In the genomic region with DNA sequence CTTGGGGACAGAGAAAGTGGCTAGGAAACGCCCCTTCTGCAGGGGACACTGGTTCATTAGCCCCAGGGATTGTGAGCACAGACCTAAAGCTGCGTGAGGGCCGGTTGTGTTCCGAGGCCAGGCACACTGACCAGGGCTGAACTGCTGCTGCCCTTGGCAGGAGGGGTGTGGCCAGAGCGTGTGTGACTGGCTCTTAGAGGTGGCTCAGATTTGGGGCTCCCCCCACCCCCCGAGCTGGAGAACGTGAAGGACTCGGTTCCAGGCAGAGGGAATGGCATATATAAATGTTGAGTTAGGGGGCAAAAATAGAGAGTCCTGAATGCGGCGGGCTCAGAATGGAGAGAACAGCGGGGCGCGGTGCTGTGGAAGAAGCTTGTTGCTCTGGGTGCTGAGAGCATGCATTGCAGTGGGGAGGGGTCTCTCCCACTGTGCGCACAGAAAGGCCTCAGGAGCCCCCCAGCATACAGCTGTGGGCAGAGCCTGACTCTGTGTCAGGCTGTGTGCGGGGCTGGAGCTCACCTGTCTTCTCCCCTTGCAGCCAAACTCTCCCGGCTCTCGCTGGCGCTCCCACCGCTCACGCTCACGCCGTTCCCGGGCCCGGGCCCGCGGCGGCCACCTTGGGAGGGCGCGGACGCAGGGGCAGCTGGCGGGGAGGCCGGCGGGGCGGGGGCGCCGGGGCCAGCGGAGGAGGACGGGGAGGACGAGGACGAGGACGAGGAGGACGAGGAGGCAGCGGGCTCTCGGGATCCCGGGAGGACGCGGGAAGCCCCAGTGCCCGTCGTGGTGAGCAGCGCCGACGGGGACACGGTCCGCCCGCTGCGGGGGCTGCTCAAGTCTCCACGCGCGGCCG, we compare ENCODE assay signal across 7 mouse cellular contexts. TPM values are rescaled to one million over a fixed set of nuclear protein-coding genes. Genes with fewer than 3 reads are reported as not detected.
DNase-seq lines count a peak whose midpoint lies in the region; ATAC-seq and TF ChIP-seq lines count a peak whose summit lies in the region.

No protein-coding gene starts in this region.

- no peaks in the 10 kb centered on the region for H3K9me3 ChIP-seq in embryonic facial prominence, embryonic 15.5 days (replicated peaks)
- H3K9me3 ChIP-seq in intestine, embryonic 14.5 days (ENCODE audit: control insufficient read depth, low read length): no peaks in the 10 kb centered on the region

- H3K9ac ChIP-seq in embryonic facial prominence, embryonic 15.5 days: peak overlapping the region; percentile 41
- H3K9ac ChIP-seq in intestine, embryonic 14.5 days (ENCODE audit: low read length): peak overlapping the region; percentile 40

- H3K36me3 ChIP-seq in embryonic facial prominence, embryonic 15.5 days: peaks cover 19% of the 10 kb centered on the region
- H3K36me3 ChIP-seq in intestine, embryonic 14.5 days (ENCODE audit: control insufficient read depth, insufficient read depth, low read length): 0 out of 2 replicates have a peak, but pooled peaks cover 12% of the 10 kb centered on the region

- H3K4me2 ChIP-seq in embryonic facial prominence, embryonic 15.5 days (replicated peaks): peak overlapping the region; percentile 75
- peak overlapping the region; percentile 88 for H3K4me2 ChIP-seq in intestine, embryonic 14.5 days (ENCODE audit: low read length)

- TF ChIP-seq POLR2A in lung, adult 2 months (IDR thresholded peaks at IDR 0.05; ENCODE audit: borderline replicate concordance, extremely low read depth, low read depth, low read length): no peak

- no peak overlapping the region for H3K27ac ChIP-seq in embryonic facial prominence, embryonic 15.5 days (replicated peaks)
- no peak overlapping the region for H3K27ac ChIP-seq in intestine, embryonic 14.5 days (ENCODE audit: low read depth)

- H3K27me3 ChIP-seq in embryonic facial prominence, embryonic 15.5 days: peaks cover 21% of the 10 kb centered on the region
- peaks cover 21% of the 10 kb centered on the region for H3K27me3 ChIP-seq in intestine, embryonic 14.5 days (replicated peaks; ENCODE audit: control insufficient read depth, insufficient read depth, low read length)

- no peak for DNase-seq in lung, adult 2 months
- DNase-seq in lung, postnatal 14 days: no peak
- peak; percentile 65 for DNase-seq in intestine, embryonic 14.5 days (ENCODE audit: low spot score)
- DNase-seq in naive thymus-derived CD4-positive, alpha-beta T cell, adult 2 months (ENCODE audit: low read depth): peak; percentile 37
- no peak for DNase-seq in spleen, postnatal 36 days (ENCODE audit: low spot score in 2 of 2)
- DNase-seq in ovary, postnatal 10 days (ENCODE audit: low spot score): no peak

- peaks cover 3% of the 10 kb centered on the region; the same call in 1 of the 2 replicates for H3K4me1 ChIP-seq in lung, adult 2 months (ENCODE audit: control insufficient read depth, insufficient read depth, low read length)
- H3K4me1 ChIP-seq in embryonic facial prominence, embryonic 15.5 days: peaks cover 30% of the 10 kb centered on the region
- peaks cover 8% of the 10 kb centered on the region for H3K4me1 ChIP-seq in intestine, embryonic 14.5 days (replicated peaks; ENCODE audit: control insufficient read depth, insufficient read depth, low read length)

- ATAC-seq in embryonic facial prominence, embryonic 15.5 days (ENCODE audit: insufficient number of reproducible peaks, low FRiP score, low TSS enrichment, low read depth): no peak
- no peak for ATAC-seq in intestine, embryonic 14.5 days (replicated peaks; ENCODE audit: low FRiP score, low TSS enrichment, low read depth)

- no peak for TF ChIP-seq CTCF in lung, adult 2 months (IDR thresholded peaks at IDR 0.05; ENCODE audit: insufficient read depth, low read length)

- 2% methylated on average over 57 of the region's 60 CpGs for whole genome bisulfite sequencing in lung, adult 2 months
- 2% methylated on average over 60 of the region's 60 CpGs for WGBS in embryonic facial prominence, embryonic 15.5 days
- 2% methylated on average over 59 of the region's 60 CpGs for WGBS in intestine, embryonic 14.5 days

- peak overlapping the region; percentile 70 for H3K4me3 ChIP-seq in lung, adult 2 months (replicated peaks; ENCODE audit: extremely low read depth, low read depth, low read length)
- peak overlapping the region; percentile 47 for H3K4me3 ChIP-seq in embryonic facial prominence, embryonic 15.5 days (replicated peaks)
- H3K4me3 ChIP-seq in intestine, embryonic 14.5 days (ENCODE audit: low read depth, low read length): peak overlapping the region; percentile 44

RNA-seq across cellular contexts. Expression of a gene that starts 13.4 kb away (rescaled TPM):
- 5.5 and 19.3 TPM in 2 replicates for polyA plus RNA-seq in lung, adult 2 months (2012; rRNA removed)
- polyA plus RNA-seq in embryonic facial prominence, embryonic 15.5 days (2015; fragmentation: Nextera tagmentation; extraction: Ambion mirVana): 49.6 and 55.7 TPM in 2 replicates
- 1.2 and 2.3 TPM in 2 replicates for polyA plus RNA-seq in intestine, embryonic 14.5 days (2014; fragmentation: Nextera tagmentation; extraction: Ambion mirVana)

RNA-seq across cellular contexts. Expression of a gene that starts 14.3 kb away (rescaled TPM):
- 0.70 and 1.5 TPM in 2 replicates for polyA plus RNA-seq in lung, adult 2 months (2012; rRNA removed)
- 1.9 TPM in 2 replicates for polyA plus RNA-seq in embryonic facial prominence, embryonic 15.5 days (2015; fragmentation: Nextera tagmentation; extraction: Ambion mirVana)
- polyA plus RNA-seq in intestine, embryonic 14.5 days (2014; fragmentation: Nextera tagmentation; extraction: Ambion mirVana): 1.5 and 1.9 TPM in 2 replicates

RNA-seq across cellular contexts. Expression of a gene that starts 16.5 kb away (rescaled TPM):
- 42.6 and 57.7 TPM in 2 replicates for polyA plus RNA-seq in lung, adult 2 months (2012; rRNA removed)
- polyA plus RNA-seq in embryonic facial prominence, embryonic 15.5 days (2015; fragmentation: Nextera tagmentation; extraction: Ambion mirVana): 124 and 129 TPM in 2 replicates
- polyA plus RNA-seq in intestine, embryonic 14.5 days (2014; fragmentation: Nextera tagmentation; extraction: Ambion mirVana): 91.9 and 95.5 TPM in 2 replicates

RNA-seq across cellular contexts. Expression of a gene that starts 26.7 kb away (rescaled TPM):
- polyA plus RNA-seq in lung, adult 2 months (2012; rRNA removed): 0.43 and 0.49 TPM in 2 replicates
- 1.4 and 1.7 TPM in 2 replicates for polyA plus RNA-seq in embryonic facial prominence, embryonic 15.5 days (2015; fragmentation: Nextera tagmentation; extraction: Ambion mirVana)
- polyA plus RNA-seq in intestine, embryonic 14.5 days (2014; fragmentation: Nextera tagmentation; extraction: Ambion mirVana): 1.2 and 1.5 TPM in 2 replicates

RNA-seq across cellular contexts. Expression of a gene that starts 32.9 kb away (rescaled TPM):
- 7.9 and 11.8 TPM in 2 replicates for polyA plus RNA-seq in lung, adult 2 months (2012; rRNA removed)
- polyA plus RNA-seq in embryonic facial prominence, embryonic 15.5 days (2015; fragmentation: Nextera tagmentation; extraction: Ambion mirVana): 57.3 and 58.0 TPM in 2 replicates
- polyA plus RNA-seq in intestine, embryonic 14.5 days (2014; fragmentation: Nextera tagmentation; extraction: Ambion mirVana): 86.9 and 95.1 TPM in 2 replicates

Comparison
In these comparisons a context has a peak if more than half of its experiments do, and no peak if none do; other contexts are left out.
1. DNase-seq: peak in intestine, embryonic 14.5 days (single experiment) and naive thymus-derived CD4-positive, alpha-beta T cell, adult 2 months (single experiment); none in lung, adult 2 months (single experiment), lung, postnatal 14 days (single experiment), spleen, postnatal 36 days (0 of 2) and ovary, postnatal 10 days (single experiment).
2. Peak in every context shown above with its lines, with median percentiles within 50 percentile points of each other: H3K4me3 ChIP-seq.